Mouse (Mus musculus) thymus, postnatal 25 days (tissue): Measurements from ENCODE around the gene Tnr.
"Not testable (repeated sequence)": the region's sequence is repeated elsewhere in the genome, so short reads cannot be mapped to it uniquely, and the experiment has no call there.

Source experiments
- DNase-seq: peaks from one replicate; pipeline ENCODE4 v3.0.0; 2022

Tnr gene

GRCm38 (mm10) chr1:159889012-159889765, 365.6 kb downstream of the Tnr start:
- no peak for DNase-seq

GRCm38 (mm10) chr1:159890524-159890923, 367.0 kb downstream of the Tnr start:
- DNase-seq: no peak

GRCm38 (mm10) chr1:159895094-159895493, 371.5 kb downstream of the Tnr start:
- no peak for DNase-seq

- no peak for DNase-seq
These were observed 376.4 kb downstream of the Tnr start for GRCm38 (mm10) chr1:159899991-159900390.

GRCm38 (mm10) chr1:159900639-159901038, 377.1 kb downstream of the Tnr start:
- no peak for DNase-seq

GRCm38 (mm10) chr1:159901366-159902119, 378.0 kb downstream of the Tnr start:
- DNase-seq: no peak

GRCm38 (mm10) chr1:159902120-159902497, 378.5 kb downstream of the Tnr start:
- no peak for DNase-seq

GRCm38 (mm10) chr1:159911006-159911405, 387.4 kb downstream of the Tnr start:
- DNase-seq: peak; percentile 77

- DNase-seq: no peak
These were observed 391.2 kb downstream of the Tnr start for GRCm38 (mm10) chr1:159914726-159915125.

GRCm38 (mm10) chr1:159920571-159920970, 397.0 kb downstream of the Tnr start:
- no peak for DNase-seq

GRCm38 (mm10) chr1:159923010-159923409, 399.4 kb downstream of the Tnr start:
- DNase-seq: no peak

- DNase-seq: no peak
These were observed 400.5 kb downstream of the Tnr start for GRCm38 (mm10) chr1:159924105-159924504.

- DNase-seq: no peak
These were observed 401.1 kb downstream of the Tnr start for GRCm38 (mm10) chr1:159924684-159925083.

- DNase-seq: no peak
These were observed 405.2 kb downstream of the Tnr start for GRCm38 (mm10) chr1:159928681-159929335.

- no peak for DNase-seq
These were observed 408.5 kb downstream of the Tnr start for GRCm38 (mm10) chr1:159932092-159932491.

- DNase-seq: no peak
These were observed 409.0 kb downstream of the Tnr start for GRCm38 (mm10) chr1:159932598-159932997.

- peak; percentile 51 for DNase-seq
These were observed 414.9 kb downstream of the Tnr start for GRCm38 (mm10) chr1:159938449-159938848.

- peak; percentile 60 for DNase-seq
These were observed 415.8 kb downstream of the Tnr start for GRCm38 (mm10) chr1:159939335-159939734.

- peak; percentile 44 for DNase-seq
These were observed 430.0 kb downstream of the Tnr start for GRCm38 (mm10) chr1:159953526-159953925.

- DNase-seq: no peak
These were observed 439.8 kb downstream of the Tnr start for GRCm38 (mm10) chr1:159963351-159963750.

GRCm38 (mm10) chr1:159966286-159966685, 442.7 kb downstream of the Tnr start:
- not testable (repeated sequence) for DNase-seq

GRCm38 (mm10) chr1:159968395-159968794, 444.8 kb downstream of the Tnr start:
- no peak for DNase-seq

- no peak for DNase-seq
These were observed 454.2 kb downstream of the Tnr start for GRCm38 (mm10) chr1:159977786-159978185.

- DNase-seq: no peak
These were observed 455.5 kb downstream of the Tnr start for GRCm38 (mm10) chr1:159979096-159979495.
